Mouse (Mus musculus): ENCODE results near the gene Asnsd1.

Asnsd1 gene

DNA sequence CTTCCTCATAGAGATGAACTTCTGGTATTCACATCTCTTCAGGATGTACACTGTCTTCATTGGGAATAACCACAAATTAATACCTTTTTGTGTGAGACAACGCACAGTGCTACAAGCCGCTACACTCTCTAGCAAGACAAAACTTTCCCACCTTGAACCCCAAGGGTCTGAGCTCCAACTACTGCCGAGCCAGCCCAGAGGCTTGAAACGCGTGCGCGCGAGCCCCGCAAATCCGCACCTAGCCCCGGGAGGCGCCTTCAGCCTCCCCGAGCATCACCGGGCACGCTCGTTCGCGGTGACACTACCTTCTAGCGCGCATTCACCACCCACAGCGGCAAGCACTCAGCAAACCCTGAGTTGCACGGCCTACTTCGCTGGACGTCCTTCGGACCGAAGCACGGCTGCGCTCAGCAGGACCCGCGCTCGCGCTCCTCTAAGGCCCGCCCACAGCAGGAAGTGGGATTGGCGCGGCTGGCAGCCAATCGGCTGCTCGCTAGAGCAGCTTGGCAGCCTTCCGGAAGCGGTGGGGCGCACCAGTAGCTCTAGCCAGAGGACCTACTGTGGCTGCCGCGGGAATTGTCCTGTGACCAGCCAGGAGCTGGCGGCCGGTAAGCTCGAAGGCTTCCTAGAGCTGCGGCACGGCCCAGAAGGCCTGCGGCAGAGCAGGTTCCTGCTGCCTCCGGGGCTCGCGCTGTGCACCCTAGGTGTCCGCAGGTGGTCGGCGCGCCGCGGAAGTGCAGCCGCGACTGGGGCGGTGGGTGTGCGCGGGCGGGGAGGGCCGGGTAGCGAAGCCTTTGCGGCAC lies 55.8 kb downstream of the Asnsd1 start, which contains the start of the genes Pms1, Ormdl1 and Gm28778:
Pms1 (minus strand) TSS at position 438 of the 803 bp plus-strand sequence.
Ormdl1 (plus strand) TSS at position 515 of the 803 bp plus-strand sequence.
Gm28778 (plus strand) TSS at position 531 of the 803 bp plus-strand sequence.
- Histone ChIP-seq H3K4me1 (replicated peaks; ENCODE audit: low read depth, low read length) (peaks cover 16% of the 10 kb centered on the region), H3K36me3 (ENCODE audit: insufficient read depth, low read length) (peaks cover 43% of the 10 kb centered on the region), H3K9me3 (ENCODE audit: low read length) (no peaks in the 10 kb centered on the region), H3K4me3 (replicated peaks; ENCODE audit: low read length) (peak within 1 kb of the TSS; percentile 89), H3K27me3 (ENCODE audit: insufficient read depth, low read length) (no peaks in the 10 kb centered on the region)
- TF ChIP-seq CTCF (conservative IDR thresholded peaks at IDR 0.05; ENCODE audit: low read length), result no peak
- no peak for TF ChIP-seq POU5F1 (IDR thresholded peaks at IDR 0.05; ENCODE audit: borderline replicate concordance, low read length)
- no peak for TF ChIP-seq NANOG (IDR thresholded peaks at IDR 0.05; ENCODE audit: borderline replicate concordance, low read length)
